Mouse (Mus musculus) spleen, postnatal 0 days (tissue): Measurements from ENCODE around the gene Stx17. TPM values are rescaled to one million over a fixed set of nuclear protein-coding genes. Genes with fewer than 3 reads are reported as not detected.

Experiments used
- microRNA counts: library from miRNA; unstranded; fragments of <30 nt; microRNA quantifications from one replicate; lab custom pipeline; 2015
- polyA plus RNA-seq: library from polyadenylated mRNA; unstranded; fragments of >200 nt; fragmentation: Nextera tagmentation; extraction: Ambion mirVana; gene quantifications from 2 replicates; pipeline ENCODE4 v1.2.1, GENCODE M21; 2015

Stx17 gene
- polyA plus RNA-seq, result 21.9 and 22.9 TPM in 2 replicates

DNA sequence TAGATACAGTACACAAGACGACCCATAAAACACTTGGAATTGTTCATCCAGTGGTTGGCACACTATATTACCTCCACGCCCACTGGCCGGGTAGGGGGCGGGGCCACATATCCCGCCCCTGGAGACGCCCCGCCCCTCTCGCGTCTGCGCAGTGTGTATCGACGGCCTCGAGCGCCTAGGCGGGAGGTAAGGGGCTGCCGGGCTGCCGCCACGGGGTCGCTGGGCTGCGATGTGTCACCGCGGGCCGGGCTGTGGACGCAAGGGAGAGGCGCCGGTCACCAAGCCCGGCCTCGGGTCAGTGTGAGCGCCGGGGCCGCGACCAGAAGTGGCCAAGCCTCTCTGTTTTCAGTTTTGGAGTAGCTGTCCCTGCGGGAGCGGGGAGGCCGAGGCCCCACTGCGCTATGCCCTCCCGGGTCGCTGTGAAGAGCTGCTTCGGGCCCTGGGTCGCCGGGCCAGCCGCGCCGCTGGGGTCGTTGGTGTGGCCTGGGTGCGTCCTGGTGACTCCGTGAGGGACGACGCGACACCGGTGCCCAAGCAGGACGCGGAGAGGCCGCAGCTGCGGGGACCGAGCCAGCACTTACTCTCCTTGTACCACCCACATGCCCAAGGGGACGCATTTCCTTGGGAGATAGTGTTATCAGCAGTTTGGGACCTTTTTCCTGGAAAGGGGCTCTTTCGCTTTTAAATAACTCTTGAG, at the start of gene Stx17:
Gene Stx17, plus strand, starts transcription at position 143 of the 697 bp plus-strand sequence.

MicroRNAs within 50 kb of the gene (microRNA counts, 519-probe panel; counts per million panel counts)
- microRNA mmu-miR-1958 (lab: Ali Mortazavi, UCI), result 88.3 counts per million

Other genes starting within 250 kb of the Stx17 start
- 0.04 TPM in 1 of 2 replicates, not detected in the other for gene Nr4a3, start 79.8 kb upstream of the Stx17 start, polyA plus RNA-seq
- gene Erp44, start 154.6 kb downstream of the Stx17 start, polyA plus RNA-seq, result 35.8 and 37.3 TPM in 2 replicates
- 3.3 and 3.6 TPM in 2 replicates for gene Invs, start 154.8 kb downstream of the Stx17 start, polyA plus RNA-seq